ENCODE assay signal across 7 mouse cellular contexts in the genomic region with DNA sequence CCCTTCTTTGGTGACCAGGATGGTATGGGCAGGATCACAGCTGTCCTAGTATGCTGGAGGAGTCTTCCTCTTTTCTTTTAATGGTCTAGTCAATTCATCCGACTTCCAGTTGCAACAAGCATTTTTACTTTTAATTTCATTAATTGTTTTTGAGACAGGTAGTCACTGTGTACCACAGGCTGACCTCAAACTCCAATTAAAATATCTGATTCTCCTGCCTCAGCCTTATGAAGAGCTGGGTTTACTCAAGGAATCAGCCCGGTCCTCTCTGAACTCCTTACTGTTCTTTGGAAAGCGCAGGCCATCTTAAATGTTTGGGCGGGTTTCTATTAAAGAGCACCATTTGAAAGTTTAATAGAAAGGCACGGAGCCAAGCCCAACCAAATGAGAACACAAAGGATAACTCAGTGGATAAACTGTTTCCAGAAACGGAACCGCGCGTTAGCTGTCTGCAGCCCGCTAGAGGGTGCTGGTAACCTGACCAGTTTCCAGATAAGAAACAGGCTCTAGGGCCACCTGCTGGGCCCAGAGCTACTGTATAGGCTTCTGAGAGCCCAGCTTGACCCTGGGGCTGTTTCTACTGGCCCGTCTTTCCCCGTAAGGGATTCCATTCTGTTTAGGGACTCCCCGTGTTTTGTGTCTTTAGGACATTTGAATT. TPM values are rescaled to one million over a fixed set of nuclear protein-coding genes. Genes with fewer than 3 reads are reported as not detected.
DNase-seq lines count a peak whose midpoint lies in the region; ATAC-seq lines count a peak whose summit lies in the region.

No protein-coding gene starts in this region.

- no peaks in the 10 kb centered on the region for H3K27me3 ChIP-seq in limb, embryonic 10.5 days (ENCODE audit: low read depth, poor library complexity, severe bottlenecking)
- no peaks in the 10 kb centered on the region for H3K27me3 ChIP-seq in midbrain, embryonic 14.5 days (ENCODE audit: control insufficient read depth, insufficient read depth, low read length)

- no peak overlapping the region for H3K4me2 ChIP-seq in midbrain, embryonic 14.5 days (ENCODE audit: low read length)

- H3K9ac ChIP-seq in midbrain, embryonic 14.5 days (replicated peaks; ENCODE audit: low read length) = no peak overlapping the region

- H3K9me3 ChIP-seq in limb, embryonic 10.5 days (replicated peaks) = no peaks in the 10 kb centered on the region
- no peaks in the 10 kb centered on the region for H3K9me3 ChIP-seq in midbrain, embryonic 14.5 days (ENCODE audit: control insufficient read depth, low read length)

- H3K4me3 ChIP-seq in limb, embryonic 10.5 days = no peak overlapping the region
- no peak overlapping the region for H3K4me3 ChIP-seq in midbrain, embryonic 14.5 days (replicated peaks; ENCODE audit: low read depth, low read length)

- WGBS in limb, embryonic 10.5 days = 14% methylated on average over 13 of the region's 13 CpGs
- 9% methylated on average over 13 of the region's 13 CpGs for WGBS in midbrain, embryonic 14.5 days

- no peak for ATAC-seq in midbrain, embryonic 14.5 days (ENCODE audit: low FRiP score, low TSS enrichment)

- H3K36me3 ChIP-seq in limb, embryonic 10.5 days = no peaks in the 10 kb centered on the region
- no peaks in the 10 kb centered on the region for H3K36me3 ChIP-seq in midbrain, embryonic 14.5 days (ENCODE audit: control insufficient read depth, insufficient read depth, low read length)

- H3K27ac ChIP-seq in limb, embryonic 10.5 days = peak overlapping the region; percentile 43; the same call in 1 of the 2 replicates
- no peak overlapping the region for H3K27ac ChIP-seq in midbrain, embryonic 14.5 days (replicated peaks; ENCODE audit: low read depth, low read length)

- H3K4me1 ChIP-seq in limb, embryonic 10.5 days = no peaks in the 10 kb centered on the region
- H3K4me1 ChIP-seq in midbrain, embryonic 14.5 days (ENCODE audit: control insufficient read depth, insufficient read depth, low read length) = no peaks in the 10 kb centered on the region

- DNase-seq in adrenal gland, adult 18-20 months (ENCODE audit: low spot score in 2 of 2) = peak; percentile 59 to 73
- DNase-seq in embryo, embryonic 10 days (ENCODE audit: low spot score) = peak; percentile 88
- DNase-seq in gastrocnemius, postnatal 25 days = peak; percentile 69
- peak; percentile 82 for DNase-seq in kidney, adult 18-20 months
- DNase-seq in limb, embryonic 10.5 days (ENCODE audit: low spot score) = peak; percentile 80
- peak; percentile 92 for DNase-seq in midbrain, embryonic 14.5 days
- DNase-seq in spleen, adult 12 weeks (ENCODE audit: low spot score) = peak; percentile 34

RNA-seq across cellular contexts. Expression of a gene that starts 1.0 kb away (rescaled TPM):
- 1 to 10 TPM in 1 of 2 experiments, not detected in 1; 1.0 TPM for total RNA-seq in adrenal gland, adult 18-20 months (2021)
- 1 to 10 TPM in 1 of 2 experiments, under 1 TPM in 1; 0.61 to 1.2 TPM for total RNA-seq in gastrocnemius, postnatal 25 days (2021)
- polyA plus RNA-seq in limb, embryonic 10.5 days (2016; fragmentation: Nextera tagmentation; extraction: Ambion mirVana) = 1.3 and 1.6 TPM in 2 replicates
- 0.29 TPM in 1 of 2 replicates, not detected in the other for polyA plus RNA-seq in midbrain, embryonic 14.5 days (2014; fragmentation: Nextera tagmentation; extraction: Ambion mirVana)

RNA-seq across cellular contexts. Expression of a gene that starts 7.3 kb away (rescaled TPM):
- total RNA-seq in adrenal gland, adult 18-20 months (2021) = 1,000 to 10,000 TPM in 1 of 2 experiments, 100 to 1,000 TPM in 1; 940 to 1,277 TPM
- total RNA-seq in gastrocnemius, postnatal 25 days (2021) = 1,000 to 10,000 TPM; 1,291 to 1,333 TPM
- polyA plus RNA-seq in limb, embryonic 10.5 days (2016; fragmentation: Nextera tagmentation; extraction: Ambion mirVana) = 535 and 559 TPM in 2 replicates
- polyA plus RNA-seq in midbrain, embryonic 14.5 days (2014; fragmentation: Nextera tagmentation; extraction: Ambion mirVana) = 606 and 777 TPM in 2 replicates

RNA-seq across cellular contexts. Expression of a gene that starts 26.0 kb away (rescaled TPM):
- not detected for total RNA-seq in adrenal gland, adult 18-20 months (2021)
- total RNA-seq in gastrocnemius, postnatal 25 days (2021) = 1 to 10 TPM in 1 of 2 experiments, not detected in 1; 1.1 TPM
- polyA plus RNA-seq in limb, embryonic 10.5 days (2016; fragmentation: Nextera tagmentation; extraction: Ambion mirVana) = not detected in 2 replicates
- 0.51 and 0.80 TPM in 2 replicates for polyA plus RNA-seq in midbrain, embryonic 14.5 days (2014; fragmentation: Nextera tagmentation; extraction: Ambion mirVana)

RNA-seq across cellular contexts. Expression of a gene that starts 30.3 kb away (rescaled TPM):
- 100 to 1,000 TPM; 113 to 143 TPM for total RNA-seq in adrenal gland, adult 18-20 months (2021)
- 100 to 1,000 TPM; 141 to 179 TPM for total RNA-seq in gastrocnemius, postnatal 25 days (2021)
- polyA plus RNA-seq in limb, embryonic 10.5 days (2016; fragmentation: Nextera tagmentation; extraction: Ambion mirVana) = 155 and 156 TPM in 2 replicates
- 77.9 and 81.9 TPM in 2 replicates for polyA plus RNA-seq in midbrain, embryonic 14.5 days (2014; fragmentation: Nextera tagmentation; extraction: Ambion mirVana)

Comparison
In these comparisons a context has a peak if more than half of its experiments do, and no peak if none do; other contexts are left out.
1. DNase-seq: peak in every context shown above with its lines; median percentile 92 in midbrain, embryonic 14.5 days; 88 in embryo, embryonic 10 days; 82 in kidney, adult 18-20 months; 80 in limb, embryonic 10.5 days; 69 in gastrocnemius, postnatal 25 days; 66 in adrenal gland, adult 18-20 months; 34 in spleen, adult 12 weeks.